ENCODE assay signal across 13 mouse cellular contexts in the genomic region with DNA sequence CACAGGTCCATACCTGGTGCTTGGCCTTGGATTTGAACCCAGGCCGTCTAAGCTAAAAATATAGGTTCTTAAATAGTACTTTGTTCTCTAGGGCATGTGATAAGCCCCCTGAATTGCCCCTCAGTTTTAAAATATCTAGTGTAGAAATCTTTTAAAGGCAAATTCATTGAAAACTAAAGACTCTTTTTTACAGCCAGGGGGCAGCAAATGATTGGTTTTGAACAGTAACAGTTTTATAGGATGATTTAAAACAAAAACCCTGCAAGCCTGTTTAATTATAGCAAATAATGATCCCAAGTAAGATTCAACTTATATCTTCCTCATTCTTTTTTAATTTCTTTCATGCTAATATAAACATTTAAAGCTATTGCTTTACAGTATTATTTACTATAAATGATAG. TPM values are rescaled to one million over a fixed set of nuclear protein-coding genes. Genes with fewer than 3 reads are reported as not detected.
DNase-seq lines count a peak whose midpoint lies in the region; ATAC-seq and TF ChIP-seq lines count a peak whose summit lies in the region.
"Had no signal": no experiment of that assay in that cellular context is flagged by ENCODE, and none has a peak within 500 bp of the region (broad histone marks: within the 10 kb centered on the region; RNA-seq: fewer than 3 reads in every experiment).

No protein-coding gene starts in this region.

- DNase-seq in embryo, embryonic 11 days = peak; percentile 44
- DNase-seq in embryo, embryonic 9.5 days (ENCODE audit: extremely low spot score) = no peak
- DNase-seq in kidney, postnatal 0 days (ENCODE audit: low spot score) = peak; percentile 52
- peak; percentile 56 for DNase-seq in right cerebral cortex, postnatal 14 days
- DNase-seq in right cerebral cortex, postnatal 25 days = no peak
- DNase-seq in retina, embryonic 14.5 days (ENCODE audit: low spot score) = peak; percentile 60
- DNase-seq in c-Kit-positive CD71-positive TER-119-positive erythroid progenitor cells, embryonic 14.5 days (ENCODE audit: low spot score) = no peak
- DNase-seq: adrenal gland, adult 8-10 months; heart, adult 11 months had no signal

- H3K36me3 ChIP-seq in kidney, postnatal 0 days (ENCODE audit: insufficient read depth, low read length) = no peaks in the 10 kb centered on the region
- H3K36me3 ChIP-seq in kidney, embryonic 14.5 days (ENCODE audit: control insufficient read depth, insufficient read depth, low read length) = no peaks in the 10 kb centered on the region
- H3K36me3 ChIP-seq: embryonic facial prominence, embryonic 13.5 days; lung, embryonic 15.5 days; neural tube, embryonic 12.5 days had no signal

- H3K4me2 ChIP-seq in kidney, postnatal 0 days (ENCODE audit: low read length) = no peak overlapping the region
- H3K4me2 ChIP-seq in kidney, embryonic 14.5 days (replicated peaks; ENCODE audit: low read depth, low read length) = no peak overlapping the region
- H3K4me2 ChIP-seq: embryonic facial prominence, embryonic 13.5 days; lung, embryonic 15.5 days; neural tube, embryonic 12.5 days had no signal

- no peak for ATAC-seq in kidney, postnatal 0 days (replicated peaks; ENCODE audit: low FRiP score, low read depth)
- no peak for ATAC-seq in kidney, embryonic 14.5 days (ENCODE audit: low FRiP score, low TSS enrichment)

- peak; percentile 51 for TF ChIP-seq CTCF in kidney, postnatal 0 days (IDR thresholded peaks at IDR 0.05; ENCODE audit: low read depth)

- no peak overlapping the region for H3K4me3 ChIP-seq in kidney, postnatal 0 days (replicated peaks; ENCODE audit: low read depth, low read length)
- H3K4me3 ChIP-seq in kidney, embryonic 14.5 days (ENCODE audit: low read length) = no peak overlapping the region
- H3K4me3 ChIP-seq: embryonic facial prominence, embryonic 13.5 days; lung, embryonic 15.5 days; neural tube, embryonic 12.5 days had no signal

- no peaks in the 10 kb centered on the region for H3K4me1 ChIP-seq in kidney, postnatal 0 days (replicated peaks; ENCODE audit: insufficient read depth, low read length)
- H3K4me1 ChIP-seq in kidney, embryonic 14.5 days (ENCODE audit: control insufficient read depth, insufficient read depth, low read length) = no peaks in the 10 kb centered on the region
- H3K4me1 ChIP-seq: embryonic facial prominence, embryonic 13.5 days; lung, embryonic 15.5 days; neural tube, embryonic 12.5 days had no signal

- no peaks in the 10 kb centered on the region for H3K9me3 ChIP-seq in kidney, postnatal 0 days (replicated peaks; ENCODE audit: low read length)
- H3K9me3 ChIP-seq in kidney, embryonic 14.5 days (ENCODE audit: control insufficient read depth, low read length) = no peaks in the 10 kb centered on the region
- H3K9me3 ChIP-seq: embryonic facial prominence, embryonic 13.5 days; lung, embryonic 15.5 days; neural tube, embryonic 12.5 days had no signal

- 75% methylated on average over 1 of the region's 1 CpGs for WGBS in kidney, postnatal 0 days
- 59% methylated on average over 1 of the region's 1 CpGs for WGBS in kidney, embryonic 14.5 days

- H3K27ac ChIP-seq in kidney, postnatal 0 days = no peak overlapping the region
- H3K27ac ChIP-seq in kidney, embryonic 14.5 days (ENCODE audit: low read depth, low read length) = no peak overlapping the region
- H3K27ac ChIP-seq: embryonic facial prominence, embryonic 13.5 days; lung, embryonic 15.5 days; neural tube, embryonic 12.5 days had no signal

- no peak overlapping the region for H3K9ac ChIP-seq in kidney, postnatal 0 days (ENCODE audit: low read depth, low read length)
- no peak overlapping the region for H3K9ac ChIP-seq in kidney, embryonic 14.5 days (ENCODE audit: low read depth, low read length)
- H3K9ac ChIP-seq: embryonic facial prominence, embryonic 13.5 days; lung, embryonic 15.5 days; neural tube, embryonic 12.5 days had no signal

- no peaks in the 10 kb centered on the region for H3K27me3 ChIP-seq in kidney, postnatal 0 days (ENCODE audit: insufficient read depth, low read length)
- no peaks in the 10 kb centered on the region for H3K27me3 ChIP-seq in kidney, embryonic 14.5 days (ENCODE audit: control insufficient read depth, insufficient read depth, low read length)
- H3K27me3 ChIP-seq: embryonic facial prominence, embryonic 13.5 days; lung, embryonic 15.5 days; neural tube, embryonic 12.5 days had no signal

RNA-seq across cellular contexts. Expression of a gene that starts 58.9 kb away (rescaled TPM):
- polyA plus RNA-seq in kidney, postnatal 0 days (2015; fragmentation: Nextera tagmentation; extraction: Ambion mirVana) = 96.5 and 100 TPM in 2 replicates
- polyA plus RNA-seq in kidney, embryonic 14.5 days (2014; fragmentation: Nextera tagmentation; extraction: Ambion mirVana) = 98.7 and 129 TPM in 2 replicates

Comparison
In these comparisons a context has a peak if more than half of its experiments do, and no peak if none do; other contexts are left out.
1. DNase-seq: peak in embryo, embryonic 11 days (single experiment), kidney, postnatal 0 days (single experiment), right cerebral cortex, postnatal 14 days (single experiment) and retina, embryonic 14.5 days (single experiment); none in embryo, embryonic 9.5 days (single experiment), right cerebral cortex, postnatal 25 days (single experiment) and c-Kit-positive CD71-positive TER-119-positive erythroid progenitor cells, embryonic 14.5 days (single experiment).